Mouse (Mus musculus) G1E-ER4 (cell line): ENCODE results near the gene Ccdc96. TPM values are rescaled to one million over a fixed set of nuclear protein-coding genes. Genes with fewer than 3 reads are reported as not detected.

Experiments used
- GATA1 ChIP-seq: IDR thresholded peaks from one replicate; pipeline ENCODE4 v1.8.0; 2012; ENCODE audit warnings: low read length, inconsistent platforms
- polyA plus RNA-seq: library from polyadenylated mRNA; stranded (reverse); fragments of >175 nt; gene quantifications from 2 replicates; pipeline ENCODE4 v1.2.3, GENCODE M21; 2012

Ccdc96 gene
- polyA plus RNA-seq, 1 experiment = 0.23 TPM

- TF ChIP-seq GATA1 = no peak
Measured at GRCm38 (mm10) chr5:36535438-36536176, 51.2 kb downstream of the Ccdc96 start.

DNA sequence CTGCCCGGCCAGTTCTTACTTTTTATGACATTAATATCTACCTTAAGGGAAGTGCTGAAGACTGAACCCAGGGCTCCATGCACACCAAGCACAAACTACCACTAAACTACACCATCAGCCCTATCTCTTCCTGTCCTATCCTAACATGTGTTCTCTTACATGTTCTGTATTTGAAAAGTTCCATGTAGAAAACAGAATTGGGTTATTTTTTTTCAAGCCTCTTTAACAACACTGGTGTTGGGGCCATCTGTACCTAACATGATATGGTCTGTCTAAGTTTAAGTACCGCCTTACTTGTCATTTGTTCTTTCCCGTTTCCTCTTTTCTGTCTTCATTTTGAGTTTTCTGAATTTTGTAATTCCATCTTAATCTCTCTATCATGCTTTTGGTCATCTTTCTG is 52.0 kb downstream of the Ccdc96 start:
- no peak for TF ChIP-seq GATA1

Other genes starting within 250 kb of the Ccdc96 start
- gene Sorcs2, start 86.4 kb upstream of the Ccdc96 start, polyA plus RNA-seq = not detected in 2 replicates
- 18.1 and 21.3 TPM in 2 replicates for gene Grpel1, start 19.6 kb upstream of the Ccdc96 start, polyA plus RNA-seq
- gene Tada2b, start 303 bp upstream of the Ccdc96 start, polyA plus RNA-seq = 15.2 and 18.6 TPM in 2 replicates
- 11.2 and 17.3 TPM in 2 replicates for gene Tbc1d14, start 108.7 kb downstream of the Ccdc96 start, polyA plus RNA-seq
- 4.1 and 5.3 TPM in 2 replicates for gene D5Ertd579e, start 211.4 kb downstream of the Ccdc96 start, polyA plus RNA-seq